Mouse (Mus musculus) stomach, embryonic 15.5 days (tissue): ENCODE results near the gene Lpar2. TPM values are rescaled to one million over a fixed set of nuclear protein-coding genes. Genes with fewer than 3 reads are reported as not detected.

Source experiments
- ATAC-seq: fragments of 200-750 bp; cut with Nextera tagmentation; 2 replicates; pipeline ENCODE4 v1.8.0; 2017; ENCODE audit warnings: low read depth, moderate number of reproducible peaks, moderate TSS enrichment; ENCODE audit not compliant: insufficient read depth, low FRiP score
- H3K27ac ChIP-seq: fragments of 300-500 bp; sonication (generic); 2 replicates; pipeline ENCODE4 v1.5.1; 2015; ENCODE audit warnings: mild to moderate bottlenecking, inconsistent platforms
- H3K27me3 ChIP-seq: fragments of 300-500 bp; sonication (generic); replicated peaks from 2 replicates; pipeline ENCODE4 v1.6.1; 2015; ENCODE audit warnings: inconsistent platforms
- H3K36me3 ChIP-seq: fragments of 300-500 bp; sonication (generic); 2 replicates; pipeline ENCODE4 v1.6.1; 2015; ENCODE audit warnings: inconsistent platforms
- H3K4me1 ChIP-seq: fragments of 300-500 bp; sonication (generic); 2 replicates; pipeline ENCODE4 v1.6.1; 2015; ENCODE audit warnings: inconsistent platforms
- H3K4me2 ChIP-seq: fragments of 300-500 bp; sonication (generic); 2 replicates; pipeline ENCODE4 v1.6.1; 2015; ENCODE audit warnings: mild to moderate bottlenecking, inconsistent platforms
- H3K4me3 ChIP-seq: fragments of 300-500 bp; sonication (generic); replicated peaks from 2 replicates; pipeline ENCODE4 v1.5.1; 2015; ENCODE audit warnings: inconsistent platforms
- H3K9ac ChIP-seq: fragments of 300-500 bp; sonication (generic); 2 replicates; pipeline ENCODE4 v1.6.1; 2015; ENCODE audit warnings: inconsistent platforms
- H3K9me3 ChIP-seq: fragments of 300-500 bp; sonication (generic); 2 replicates; pipeline ENCODE4 v1.6.1; 2016; ENCODE audit warnings: inconsistent platforms
- WGBS: fragments of 180-500 bp; shearing (Covaris S2); methylation state at CpG from one replicate; pipeline ENCODE4 v1.1.7; 2015; 5-methylcytosine and 5-hydroxymethylcytosine counted together
- polyA plus RNA-seq: library from polyadenylated mRNA; unstranded; fragments of >200 nt; fragmentation: Nextera tagmentation; extraction: Ambion mirVana; gene quantifications from 2 replicates; pipeline ENCODE4 v1.2.1, GENCODE M21; 2015

The Lpar2 gene
- polyA plus RNA-seq = 0.50 and 0.58 TPM in 2 replicates

- WGBS = 1% methylated on average over 31 of the region's 35 CpGs
- Histone ChIP-seq H3K4me1 (peaks cover 7% of the 10 kb centered on the region; the same call in 1 of the 2 replicates), H3K36me3 (peaks cover 7% of the 10 kb centered on the region; the same call in 1 of the 2 replicates), H3K27me3 (no peaks in the 10 kb centered on the region), H3K4me3 (peak within 1 kb of the TSS; percentile 60), H3K27ac (peak within 1 kb of the TSS; percentile 70; the same call in 1 of the 2 replicates), H3K9ac (peak within 1 kb of the TSS; percentile 41), H3K4me2 (peak within 1 kb of the TSS; percentile 87), H3K9me3 (no peaks in the 10 kb centered on the region)
- ATAC-seq = peak; percentile 83
Measured at GRCm38 (mm10) chr8:69822386-69823191, at the start of gene Lpar2. Gene Lpar2 (plus strand): TSS chr8:69822429.

GRCm38 (mm10) chr8:69774503-69775148 lies 47.6 kb upstream of the Lpar2 start, which contains the start of gene Gm20422:
Gene Gm20422 (minus strand): TSS chr8:69774886.
- Histone ChIP-seq H3K9ac (peak within 1 kb of the TSS; percentile 100), H3K27ac (peak within 1 kb of the TSS; percentile 100), H3K4me1 (peaks cover 8% of the 10 kb centered on the region; the same call in 1 of the 2 replicates), H3K4me2 (peak within 1 kb of the TSS; percentile 65), H3K9me3 (no peaks in the 10 kb centered on the region), H3K27me3 (no peaks in the 10 kb centered on the region), H3K4me3 (peak within 1 kb of the TSS; percentile 93), H3K36me3 (no peaks in the 10 kb centered on the region)
- ATAC-seq = peak; percentile 99
- WGBS = under 1% methylated on average over 41 of the region's 41 CpGs

- no peak for ATAC-seq
- peak overlapping the region; percentile 93 for H3K4me3 ChIP-seq
- no peaks in the 10 kb centered on the region for H3K9me3 ChIP-seq
- 50% methylated on average over 2 of the region's 2 CpGs for WGBS
- H3K4me2 ChIP-seq = peak overlapping the region; percentile 49
- H3K4me1 ChIP-seq = peaks cover 8% of the 10 kb centered on the region; the same call in 1 of the 2 replicates
- peak overlapping the region; percentile 100; the same call in 1 of the 2 replicates for H3K27ac ChIP-seq
- H3K27me3 ChIP-seq = no peaks in the 10 kb centered on the region
- H3K36me3 ChIP-seq = no peaks in the 10 kb centered on the region
- no peak overlapping the region for H3K9ac ChIP-seq
Measured at GRCm38 (mm10) chr8:69775149-69775534, 47.1 kb upstream of the Lpar2 start.

- Histone ChIP-seq H3K9me3 (no peaks in the 10 kb centered on the region), H3K9ac (no peak overlapping the region), H3K4me2 (no peak overlapping the region), H3K4me3 (no peak overlapping the region), H3K36me3 (no peaks in the 10 kb centered on the region), H3K27ac (no peak overlapping the region), H3K4me1 (peaks cover 8% of the 10 kb centered on the region; the same call in 1 of the 2 replicates), H3K27me3 (no peaks in the 10 kb centered on the region)
- no peak for ATAC-seq
- WGBS = 63% methylated on average over 10 of the region's 12 CpGs
Measured at GRCm38 (mm10) chr8:69777111-69777510, 45.1 kb upstream of the Lpar2 start.

GRCm38 (mm10) chr8:69789105-69789504 lies 33.1 kb upstream of the Lpar2 start:
- H3K27me3 ChIP-seq = no peaks in the 10 kb centered on the region
- no peak overlapping the region for H3K27ac ChIP-seq
- no peak overlapping the region for H3K4me2 ChIP-seq
- H3K4me3 ChIP-seq = no peak overlapping the region
- H3K9ac ChIP-seq = no peak overlapping the region
- H3K36me3 ChIP-seq = peaks cover 1% of the 10 kb centered on the region
- H3K4me1 ChIP-seq = peaks cover 16% of the 10 kb centered on the region
- no peaks in the 10 kb centered on the region for H3K9me3 ChIP-seq
- 83% methylated on average over 5 of the region's 5 CpGs for WGBS
- no peak for ATAC-seq

- Histone ChIP-seq H3K36me3 (peaks cover 7% of the 10 kb centered on the region), H3K27ac (no peak overlapping the region), H3K4me1 (peaks cover 16% of the 10 kb centered on the region), H3K4me2 (peak overlapping the region; percentile 64; the same call in 1 of the 2 replicates), H3K27me3 (no peaks in the 10 kb centered on the region), H3K9me3 (no peaks in the 10 kb centered on the region), H3K9ac (no peak overlapping the region), H3K4me3 (peak overlapping the region; percentile 87)
- ATAC-seq = no peak
- 70% methylated on average over 5 of the region's 5 CpGs for WGBS
Measured at GRCm38 (mm10) chr8:69789731-69790130, 32.5 kb upstream of the Lpar2 start.

- peak overlapping the region; percentile 64 for H3K4me2 ChIP-seq
- H3K27ac ChIP-seq = peak overlapping the region; percentile 89
- 28% methylated on average over 11 of the region's 11 CpGs for WGBS
- H3K4me3 ChIP-seq = peak overlapping the region; percentile 87
- peaks cover 12% of the 10 kb centered on the region for H3K36me3 ChIP-seq
- peaks cover 16% of the 10 kb centered on the region for H3K4me1 ChIP-seq
- no peaks in the 10 kb centered on the region for H3K9me3 ChIP-seq
- no peak for ATAC-seq
- no peaks in the 10 kb centered on the region for H3K27me3 ChIP-seq
- peak overlapping the region; percentile 83; the same call in 1 of the 2 replicates for H3K9ac ChIP-seq
Measured at GRCm38 (mm10) chr8:69790364-69790763, 31.9 kb upstream of the Lpar2 start.

GRCm38 (mm10) chr8:69790773-69791367 lies 31.4 kb upstream of the Lpar2 start, which contains the start of the genes Atp13a1 and Zfp866:
Gene Atp13a1 (plus strand): TSS chr8:69791163.
Gene Zfp866 (minus strand): TSS chr8:69791178.
- no peaks in the 10 kb centered on the region for H3K9me3 ChIP-seq
- peaks cover 17% of the 10 kb centered on the region for H3K36me3 ChIP-seq
- peak; percentile 93 for ATAC-seq
- H3K9ac ChIP-seq = peak within 1 kb of the TSS; percentile 83
- H3K27ac ChIP-seq = peak within 1 kb of the TSS; percentile 89
- H3K4me3 ChIP-seq = peak within 1 kb of the TSS; percentile 87
- peak within 1 kb of the TSS; percentile 64 for H3K4me2 ChIP-seq
- H3K4me1 ChIP-seq = peaks cover 16% of the 10 kb centered on the region
- H3K27me3 ChIP-seq = no peaks in the 10 kb centered on the region
- under 1% methylated on average over 38 of the region's 38 CpGs for WGBS

GRCm38 (mm10) chr8:69791415-69792068 lies 30.7 kb upstream of the Lpar2 start:
- Histone ChIP-seq H3K27me3 (no peaks in the 10 kb centered on the region), H3K9ac (peak overlapping the region; percentile 83), H3K36me3 (peaks cover 22% of the 10 kb centered on the region), H3K4me1 (peaks cover 16% of the 10 kb centered on the region), H3K9me3 (no peaks in the 10 kb centered on the region), H3K4me2 (peak overlapping the region; percentile 64), H3K27ac (peak overlapping the region; percentile 89), H3K4me3 (peak overlapping the region; percentile 87)
- ATAC-seq = peak; percentile 50; the same call in 1 of the 2 replicates
- WGBS = under 1% methylated on average over 47 of the region's 48 CpGs

- ATAC-seq = no peak
- H3K9me3 ChIP-seq = no peaks in the 10 kb centered on the region
- 89% methylated on average over 4 of the region's 4 CpGs for WGBS
- no peak overlapping the region for H3K9ac ChIP-seq
- peaks cover 16% of the 10 kb centered on the region for H3K4me1 ChIP-seq
- H3K4me3 ChIP-seq = no peak overlapping the region
- H3K4me2 ChIP-seq = no peak overlapping the region
- no peak overlapping the region for H3K27ac ChIP-seq
- H3K36me3 ChIP-seq = peaks cover 44% of the 10 kb centered on the region
- no peaks in the 10 kb centered on the region for H3K27me3 ChIP-seq
Measured at GRCm38 (mm10) chr8:69793666-69794065, 28.6 kb upstream of the Lpar2 start.

- no peak for ATAC-seq
- Histone ChIP-seq H3K36me3 (peaks cover 47% of the 10 kb centered on the region), H3K27ac (no peak overlapping the region), H3K9ac (no peak overlapping the region), H3K27me3 (no peaks in the 10 kb centered on the region), H3K4me1 (peaks cover 16% of the 10 kb centered on the region), H3K4me2 (no peak overlapping the region), H3K4me3 (no peak overlapping the region), H3K9me3 (no peaks in the 10 kb centered on the region)
- WGBS = 90% methylated on average over 3 of the region's 3 CpGs
Measured at GRCm38 (mm10) chr8:69794096-69794495, 28.1 kb upstream of the Lpar2 start.
